Mouse (Mus musculus) CH12.LX (cell line): ENCODE data around the gene Psap. TPM values are rescaled to one million over a fixed set of nuclear protein-coding genes. Genes with fewer than 3 reads are reported as not detected.

Source experiments
- DNase-seq: peaks from one replicate; pipeline ENCODE4 v3.0.0-alpha.2; 2013; ENCODE audit errors: extremely low read depth
- H3K27ac ChIP-seq: 2 replicates; pipeline ENCODE4 v1.5.1; 2012; ENCODE audit warnings: low read depth, mild to moderate bottlenecking, control low read depth, moderate library complexity; ENCODE audit not compliant: insufficient read depth
- H3K27me3 ChIP-seq: replicated peaks from 2 replicates; pipeline ENCODE3; 2012; ENCODE audit warnings: inconsistent platforms
- H3K36me3 ChIP-seq, 2 experiments: replicated peaks in 1 of 2; 2 replicates each; pipeline versions ENCODE3 to v1.6.1; 2012; ENCODE audit warnings: inconsistent platforms in 1 of 2, low read length in 1 of 2, mild to moderate bottlenecking in 1 of 2, mixed read lengths in 1 of 2, moderate library complexity in 1 of 2; ENCODE audit not compliant: control insufficient read depth in 1 of 2, insufficient read depth in 1 of 2
- H3K4me1 ChIP-seq, 2 experiments: 2 replicates each; pipeline ENCODE4 v1.6.1; 2012; ENCODE audit warnings: inconsistent platforms in 1 of 2, moderate library complexity in 1 of 2; ENCODE audit not compliant: insufficient read depth in 2 of 2, control insufficient read depth in 1 of 2
- H3K4me2 ChIP-seq: 2 replicates; pipeline ENCODE4 v1.6.1; 2012; ENCODE audit warnings: low read depth, mild to moderate bottlenecking, control low read depth; ENCODE audit not compliant: poor library complexity, insufficient read depth, severe bottlenecking
- H3K4me3 ChIP-seq, 3 experiments: fragments of 150-350 bp in 1 of 3; sonication (generic) in 1 of 3; replicated peaks in 1 of 3; 2 replicates each; pipeline versions ENCODE3 to v1.5.1; 2011 to 2012; ENCODE audit warnings: low read depth in 2 of 3, low read length in 2 of 3, mild to moderate bottlenecking in 2 of 3, moderate library complexity in 2 of 3, control low read depth in 1 of 3, improper control_type of control experiment in 1 of 3, inconsistent platforms in 1 of 3, mixed read lengths in 1 of 3; ENCODE audit not compliant: poor library complexity in 1 of 3
- H3K79me2 ChIP-seq: replicated peaks from 2 replicates; pipeline ENCODE4 v1.6.1; 2012; ENCODE audit warnings: mild to moderate bottlenecking, moderate library complexity; ENCODE audit not compliant: control insufficient read depth, poor library complexity, insufficient read depth, severe bottlenecking; ENCODE audit errors: extremely low read depth
- H3K9ac ChIP-seq: 2 replicates; pipeline ENCODE4 v1.6.1; 2012; ENCODE audit warnings: low read depth, mild to moderate bottlenecking, control low read depth, moderate library complexity; ENCODE audit not compliant: insufficient read depth
- H3K9me3 ChIP-seq: replicated peaks from 2 replicates; pipeline ENCODE3; 2012; ENCODE audit warnings: low read length, inconsistent platforms, mixed read lengths
- BHLHE40 ChIP-seq: IDR thresholded peaks from 2 replicates; pipeline ENCODE4 v1.6.1; 2011; ENCODE audit warnings: mild to moderate bottlenecking, low read depth, low read length, improper control_type of control experiment
- CHD2 ChIP-seq: IDR thresholded peaks from 2 replicates; pipeline ENCODE4 v1.6.1; 2011; ENCODE audit warnings: low read length, improper control_type of control experiment
- CTCF ChIP-seq, 2 experiments: IDR thresholded peaks in 1 of 2; conservative IDR thresholded peaks in 1 of 2; 2 replicates each; pipeline ENCODE4 v1.5.1; 2011 to 2012; ENCODE audit warnings: low read depth in 2 of 2, low read length in 2 of 2, improper control_type of control experiment in 1 of 2, inconsistent platforms in 1 of 2, mild to moderate bottlenecking in 1 of 2, moderate library complexity in 1 of 2
- ELF1 ChIP-seq: IDR thresholded peaks from 2 replicates; pipeline ENCODE4 v1.6.1; 2014; ENCODE audit warnings: low read depth, mild to moderate bottlenecking, inconsistent platforms, low read length, improper control_type of control experiment
- EP300 ChIP-seq: IDR thresholded peaks from 2 replicates; pipeline ENCODE4 v1.6.1; 2011; ENCODE audit warnings: low read length, improper control_type of control experiment
- IRF4 ChIP-seq: IDR thresholded peaks from 2 replicates; pipeline ENCODE4 v1.6.1; 2014; ENCODE audit warnings: low read depth, mild to moderate bottlenecking, inconsistent platforms, low read length, improper control_type of control experiment
- JUN ChIP-seq: IDR thresholded peaks from 2 replicates; pipeline ENCODE4 v1.6.1; 2011; ENCODE audit warnings: low read depth, mild to moderate bottlenecking, low read length, improper control_type of control experiment, moderate library complexity; ENCODE audit not compliant: insufficient read depth
- JUND ChIP-seq: conservative IDR thresholded peaks from 2 replicates; pipeline ENCODE4 v1.6.1; 2011; ENCODE audit warnings: low read depth, low read length, improper control_type of control experiment
- MAX ChIP-seq: IDR thresholded peaks from 2 replicates; pipeline ENCODE4 v1.6.1; 2011; ENCODE audit warnings: low read length, improper control_type of control experiment
- MAZ ChIP-seq: IDR thresholded peaks from 2 replicates; pipeline ENCODE4 v1.6.1; 2012; ENCODE audit warnings: low read depth, mild to moderate bottlenecking, inconsistent platforms, low read length, improper control_type of control experiment, moderate library complexity
- MEF2A ChIP-seq: IDR thresholded peaks from 2 replicates; pipeline ENCODE4 v1.6.1; 2014; ENCODE audit warnings: low read depth, mild to moderate bottlenecking, inconsistent platforms, low read length, improper control_type of control experiment, borderline replicate concordance
- MXI1 ChIP-seq: IDR thresholded peaks from 2 replicates; pipeline ENCODE4 v1.6.1; 2011; ENCODE audit warnings: mild to moderate bottlenecking, low read depth, low read length, improper control_type of control experiment
- NRF1 ChIP-seq: IDR thresholded peaks from 2 replicates; pipeline ENCODE4 v1.6.1; 2014; ENCODE audit warnings: low read depth, mild to moderate bottlenecking, inconsistent platforms, low read length, improper control_type of control experiment, moderate library complexity
- POLR2AphosphoS2 ChIP-seq: IDR thresholded peaks from 2 replicates; pipeline ENCODE4 v1.6.1; 2011; ENCODE audit warnings: low read depth, low read length, improper control_type of control experiment
- RCOR1 ChIP-seq: conservative IDR thresholded peaks from 2 replicates; pipeline ENCODE4 v1.6.1; 2012; ENCODE audit warnings: low read depth, mild to moderate bottlenecking, inconsistent platforms, low read length, improper control_type of control experiment
- SMC3 ChIP-seq: IDR thresholded peaks from 2 replicates; pipeline ENCODE4 v1.6.1; 2011; ENCODE audit warnings: low read depth, low read length, improper control_type of control experiment
- TCF12 ChIP-seq: IDR thresholded peaks from 2 replicates; pipeline ENCODE4 v1.6.1; 2014; ENCODE audit warnings: low read depth, mild to moderate bottlenecking, inconsistent platforms, low read length, improper control_type of control experiment
- UBTF ChIP-seq: IDR thresholded peaks from 2 replicates; pipeline ENCODE4 v1.6.1; 2012; ENCODE audit warnings: low read depth, mild to moderate bottlenecking, inconsistent platforms, low read length, improper control_type of control experiment, moderate library complexity
- USF2 ChIP-seq: conservative IDR thresholded peaks from 2 replicates; pipeline ENCODE4 v1.6.1; 2011; ENCODE audit warnings: low read depth, low read length, improper control_type of control experiment
- ZC3H11A ChIP-seq: IDR thresholded peaks from 2 replicates; pipeline ENCODE4 v1.6.1; 2012; ENCODE audit warnings: low read depth, mild to moderate bottlenecking, inconsistent platforms, low read length, improper control_type of control experiment
- ZKSCAN1 ChIP-seq: IDR thresholded peaks from 2 replicates; pipeline ENCODE4 v1.6.1; 2012; ENCODE audit warnings: low read depth, inconsistent platforms, low read length, improper control_type of control experiment, borderline replicate concordance
- ZMIZ1 ChIP-seq: IDR thresholded peaks from 2 replicates; pipeline ENCODE4 v1.6.1; 2012; ENCODE audit warnings: low read depth, mild to moderate bottlenecking, inconsistent platforms, low read length, improper control_type of control experiment
- ZNF384 ChIP-seq: IDR thresholded peaks from 2 replicates; pipeline ENCODE4 v1.6.1; 2012; ENCODE audit warnings: low read depth, low read length, improper control_type of control experiment, inconsistent platforms
- dilution Hi-C: fragments of 300-500 bp; cut with MboI; formaldehyde crosslinking; loops from 2 replicates; pipeline ENCODE4 v1.14.3; 2020; ENCODE audit warnings: low sequenced_read_pairs; ENCODE audit not compliant: extremely low pct_unique_long_range_greater_than_20kb, extremely low pct_ligation_motif_present
- in situ Hi-C: fragments of 300-500 bp; cut with MboI; formaldehyde crosslinking; loops from 3 replicates; pipeline ENCODE4 v1.14.3; 2019; ENCODE audit warnings: low sequenced_read_pairs, low pct_ligation_motif_present, low pct_unique_long_range_greater_than_20kb, mixed read lengths
- polyA plus RNA-seq: library from polyadenylated mRNA; unstranded; fragments of >175 nt; gene quantifications from 2 replicates; pipeline ENCODE4 v1.2.1, GENCODE M21; 2012; ENCODE audit warnings: low read depth; ENCODE audit not compliant: insufficient read length
- total RNA-seq, 2 experiments: library from RNA; depleted of rRNA; stranded (reverse); fragments of 300-350 nt in 1 of 2; fragments of >200 nt in 1 of 2; gene quantifications; 2 replicates each; pipeline ENCODE4 v1.2.3; 2012 to 2014

Psap gene
- total and polyA plus RNA-seq, 3 experiments = 223 to 470 (median 300) TPM

DNA sequence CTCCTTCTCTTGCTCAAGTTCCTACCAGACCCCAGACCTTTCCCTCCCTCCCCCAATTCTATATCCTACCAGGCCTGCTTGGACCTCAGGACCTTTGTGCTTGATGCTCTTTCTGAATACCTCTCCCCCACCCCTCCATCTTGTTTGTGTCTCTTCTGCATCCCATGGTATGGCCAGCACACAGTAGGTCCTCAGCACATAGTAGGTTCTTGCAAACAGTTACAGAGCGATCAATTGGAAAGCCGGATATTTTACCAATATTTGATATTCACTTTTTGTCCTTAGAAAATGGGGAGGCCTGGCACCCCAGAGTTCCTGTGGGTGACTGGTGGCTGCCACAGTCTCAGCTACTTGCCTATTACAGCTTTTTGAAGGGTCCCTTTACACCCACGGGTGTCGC lies 57.6 kb downstream of the Psap start:
- no peaks in the 10 kb centered on the region for H3K36me3 ChIP-seq
- H3K79me2 ChIP-seq = no peaks in the 10 kb centered on the region
- H3K27ac ChIP-seq = no peak overlapping the region
- no peak for TF ChIP-seq EP300
- peak; percentile 96 for TF ChIP-seq ZKSCAN1
- no peak for TF ChIP-seq USF2
- TF ChIP-seq ZMIZ1 = no peak
- no peak for TF ChIP-seq IRF4
- no peak for TF ChIP-seq JUN
- TF ChIP-seq, all 38 proteins: peak for 1
- dilution Hi-C loops = no loop called here
- Histone ChIP-seq H3K27me3 (peaks cover 26% of the 10 kb centered on the region), H3K4me2 (no peak overlapping the region), H3K9me3 (no peaks in the 10 kb centered on the region), H3K9ac (no peak overlapping the region), H3K4me3 (no peak overlapping the region), H3K4me1 (no peaks in the 10 kb centered on the region)
- DNase-seq = no peak
- in situ Hi-C loops = no loop called here

- no peak for TF ChIP-seq MEF2A
- TF ChIP-seq ZNF384 = no peak
- Histone ChIP-seq H3K27ac (no peak overlapping the region), H3K4me2 (no peak overlapping the region), H3K9ac (no peak overlapping the region), H3K36me3 (no peaks in the 10 kb centered on the region), H3K4me3 (no peak overlapping the region), H3K9me3 (no peaks in the 10 kb centered on the region), H3K4me1 (peaks cover 0 to 5% of the 10 kb centered on the region in 2 experiments; a peak in 2 of 4 replicates), H3K27me3 (peaks cover 5% of the 10 kb centered on the region), H3K79me2 (no peaks in the 10 kb centered on the region)
- dilution Hi-C loops (no loop called here), in situ Hi-C loops (no loop called here)
- DNase-seq = no peak
These were observed 64.1 kb downstream of the Psap start for GRCm38 (mm10) chr10:60341528-60341927.

GRCm38 (mm10) chr10:60344111-60344510 lies 66.7 kb downstream of the Psap start:
- Histone ChIP-seq H3K27me3 (peaks cover 19% of the 10 kb centered on the region), H3K4me2 (no peak overlapping the region), H3K36me3 (no peaks in the 10 kb centered on the region), H3K79me2 (no peaks in the 10 kb centered on the region), H3K4me1 (peaks cover 6 to 30% of the 10 kb centered on the region in 2 experiments; a peak in 3 of 4 replicates), H3K27ac (no peak overlapping the region), H3K9me3 (no peaks in the 10 kb centered on the region), H3K4me3 (no peak overlapping the region), H3K9ac (no peak overlapping the region)
- dilution Hi-C loops = no loop called here
- in situ Hi-C loops = no loop called here
- no peak for TF ChIP-seq NRF1
- TF ChIP-seq TCF12 = no peak
- TF ChIP-seq BHLHE40 = no peak
- TF ChIP-seq MAZ = no peak
- TF ChIP-seq ELF1 = no peak
- no peak for TF ChIP-seq SMC3
- no peak for TF ChIP-seq ZC3H11A
- TF ChIP-seq UBTF = no peak
- TF ChIP-seq ZMIZ1 = no peak
- TF ChIP-seq RCOR1 = no peak
- TF ChIP-seq IRF4 = no peak
- no peak for TF ChIP-seq JUND
- no peak for TF ChIP-seq EP300
- TF ChIP-seq MXI1 = no peak
- no peak for TF ChIP-seq MAX
- no peak for TF ChIP-seq POLR2AphosphoS2
- no peak for TF ChIP-seq CTCF (conservative IDR thresholded peaks at IDR 0.05 in 1 of 2, IDR thresholded peaks at IDR 0.05 in 1 of 2; ENCODE audit: low read depth in 2 of 2, low read length in 2 of 2)
- TF ChIP-seq CHD2 = no peak
- no peak for DNase-seq
